Mouse (Mus musculus) heart, adult 2 months (tissue): ENCODE measurements around the gene Lypd6.

Experiments used
- CTCF ChIP-seq: fragments of 200-600 bp; IDR thresholded peaks from 2 replicates; pipeline ENCODE4 v1.8.1; 2022; ENCODE audit warnings: antibody characterized with exemption, mild to moderate bottlenecking, moderate library complexity
- EP300 ChIP-seq: fragments of 200-500 bp; IDR thresholded peaks from 2 replicates; pipeline ENCODE4 v1.6.1; 2011; ENCODE audit warnings: low read depth, low read length, control low read depth; ENCODE audit not compliant: insufficient read depth
- POLR2A ChIP-seq: fragments of 200-500 bp; IDR thresholded peaks from 2 replicates; pipeline ENCODE4 v1.6.1; 2011; ENCODE audit warnings: mild to moderate bottlenecking, low read depth, low read length, control low read depth; ENCODE audit not compliant: insufficient read depth

GRCm38 (mm10) chr2:50110167-50110566, 43.9 kb downstream of the Lypd6 start:
- no peak for TF ChIP-seq CTCF
- TF ChIP-seq POLR2A = no peak
- no peak for TF ChIP-seq EP300
